10 mouse cellular contexts compared by ENCODE assay signal in genomic region chr11:96596301-96596700, GRCm38 (mm10).
DNase-seq lines count a peak whose midpoint lies in the region; ATAC-seq and TF ChIP-seq lines count a peak whose summit lies in the region.
"Had no signal": no experiment of that assay in that cellular context is flagged by ENCODE, and none has a peak within 500 bp of the region (broad histone marks: within the 10 kb centered on the region; RNA-seq: fewer than 3 reads in every experiment).

No protein-coding gene starts in this region.

- in situ Hi-C loops in CH12.LX (cut with MboI; ENCODE audit: low pct_ligation_motif_present, low pct_unique_long_range_greater_than_20kb, low sequenced_read_pairs) = no loop called here

- H3K27ac ChIP-seq in heart, embryonic 11.5 days (ENCODE audit: low read depth, low read length) = no peak overlapping the region
- H3K27ac ChIP-seq in CH12.LX (ENCODE audit: insufficient read depth, low read depth) = no peak overlapping the region
- peak overlapping the region; percentile 91 for H3K27ac ChIP-seq in hindbrain, embryonic 13.5 days
- peak overlapping the region; percentile 33; the same call in 1 of the 2 replicates for H3K27ac ChIP-seq in midbrain, embryonic 10.5 days (replicated peaks)
- no peak overlapping the region for H3K27ac ChIP-seq in gastrocnemius, adult 2 months

- WGBS in heart, embryonic 11.5 days (ENCODE audit: insufficient replicate concordance) = 28% methylated on average over 6 of the region's 6 CpGs
- WGBS in hindbrain, embryonic 13.5 days = 11% methylated on average over 6 of the region's 6 CpGs
- WGBS in midbrain, embryonic 10.5 days = 17% methylated on average over 6 of the region's 6 CpGs

- no peaks in the 10 kb centered on the region for H3K4me1 ChIP-seq in heart, embryonic 11.5 days (ENCODE audit: control insufficient read depth, insufficient read depth, low read length)
- peaks cover 0 to 7% of the 10 kb centered on the region in 2 experiments; a peak in 2 of 4 replicates for H3K4me1 ChIP-seq in CH12.LX (ENCODE audit: control insufficient read depth in 1 of 2, insufficient read depth in 2 of 2)
- peaks cover 35% of the 10 kb centered on the region for H3K4me1 ChIP-seq in hindbrain, embryonic 13.5 days (replicated peaks)
- peaks cover 21% of the 10 kb centered on the region for H3K4me1 ChIP-seq in midbrain, embryonic 10.5 days

- dilution Hi-C loops in CH12.LX (cut with MboI; ENCODE audit: extremely low pct_ligation_motif_present, extremely low pct_unique_long_range_greater_than_20kb, low sequenced_read_pairs) = no loop called here

- intact Hi-C loops in gastrocnemius, adult 2 months (cut with DNase I) = no loop called here

- no peaks in the 10 kb centered on the region for H3K79me2 ChIP-seq in CH12.LX (replicated peaks; ENCODE audit: control insufficient read depth, extremely low read depth, insufficient read depth, poor library complexity, severe bottlenecking)

- no peak overlapping the region for H3K4me3 ChIP-seq in heart, embryonic 11.5 days (ENCODE audit: low read depth, low read length)
- peak overlapping the region in 1 of 3 experiments; percentile 7 for H3K4me3 ChIP-seq in CH12.LX (replicated peaks in 1 of 3; ENCODE audit: low read depth in 2 of 3, low read length in 2 of 3, poor library complexity in 1 of 3)
- H3K4me3 ChIP-seq in hindbrain, embryonic 13.5 days = peak overlapping the region; percentile 28
- peak overlapping the region; percentile 23; the same call in 1 of the 2 replicates for H3K4me3 ChIP-seq in midbrain, embryonic 10.5 days
- no peak overlapping the region for H3K4me3 ChIP-seq in gastrocnemius, adult 2 months

- no peak overlapping the region for H3K9ac ChIP-seq in heart, embryonic 11.5 days (ENCODE audit: low read depth, low read length)
- peak overlapping the region; percentile 56 for H3K9ac ChIP-seq in CH12.LX (ENCODE audit: insufficient read depth, low read depth)
- peak overlapping the region; percentile 67 for H3K9ac ChIP-seq in hindbrain, embryonic 13.5 days

- no peak for TF ChIP-seq RAD21 in CH12.LX (IDR thresholded peaks at IDR 0.05; ENCODE audit: low read depth, low read length)

- ATAC-seq in heart, embryonic 11.5 days (replicated peaks; ENCODE audit: insufficient number of reproducible peaks, low FRiP score, low TSS enrichment) = no peak
- no peak for ATAC-seq in hindbrain, embryonic 13.5 days (ENCODE audit: low FRiP score)

- DNase-seq in heart, postnatal 4 days = no peak
- DNase-seq in CH12.LX (ENCODE audit: extremely low read depth) = no peak
- DNase-seq in midbrain, embryonic 10.5 days (ENCODE audit: low spot score) = no peak
- no peak for DNase-seq in gastrocnemius, adult 2 months
- no peak for DNase-seq in right cerebral cortex, postnatal 36 days (ENCODE audit: low spot score in 2 of 2)
- DNase-seq in urinary bladder, postnatal 10 days (ENCODE audit: low spot score) = no peak
- DNase-seq: adrenal gland, postnatal 14 days; lung, postnatal 10 days had no signal

- peaks cover 4% of the 10 kb centered on the region; the same call in 1 of the 2 replicates for H3K27me3 ChIP-seq in heart, embryonic 11.5 days (ENCODE audit: control insufficient read depth, insufficient read depth, low read length)
- peaks cover 2% of the 10 kb centered on the region for H3K27me3 ChIP-seq in CH12.LX (replicated peaks)
- no peaks in the 10 kb centered on the region for H3K27me3 ChIP-seq in hindbrain, embryonic 13.5 days
- no peaks in the 10 kb centered on the region for H3K27me3 ChIP-seq in midbrain, embryonic 10.5 days (ENCODE audit: low read depth, poor library complexity, severe bottlenecking)

- no peak for TF ChIP-seq POLR2A in CH12.LX (IDR thresholded peaks at IDR 0.05; ENCODE audit: low read depth, low read length)

- H3K9me3 ChIP-seq in heart, embryonic 11.5 days (replicated peaks; ENCODE audit: control insufficient read depth, low read length) = no peaks in the 10 kb centered on the region
- no peaks in the 10 kb centered on the region for H3K9me3 ChIP-seq in CH12.LX (replicated peaks; ENCODE audit: low read length)
- no peaks in the 10 kb centered on the region for H3K9me3 ChIP-seq in hindbrain, embryonic 13.5 days
- H3K9me3 ChIP-seq in midbrain, embryonic 10.5 days (replicated peaks) = no peaks in the 10 kb centered on the region

- no peak for TF ChIP-seq CTCF in CH12.LX (conservative IDR thresholded peaks at IDR 0.05 in 1 of 2, IDR thresholded peaks at IDR 0.05 in 1 of 2; ENCODE audit: low read depth in 2 of 2, low read length in 2 of 2)
- TF ChIP-seq CTCF in gastrocnemius, adult 2 months (IDR thresholded peaks at IDR 0.05) = no peak

- H3K36me3 ChIP-seq in heart, embryonic 11.5 days (ENCODE audit: control insufficient read depth, insufficient read depth, low read length) = no peaks in the 10 kb centered on the region
- no peaks in the 10 kb centered on the region for H3K36me3 ChIP-seq in CH12.LX (replicated peaks in 1 of 2; ENCODE audit: control insufficient read depth in 1 of 2, insufficient read depth in 1 of 2, low read length in 1 of 2)
- H3K36me3 ChIP-seq in hindbrain, embryonic 13.5 days = no peaks in the 10 kb centered on the region
- H3K36me3 ChIP-seq in midbrain, embryonic 10.5 days = no peaks in the 10 kb centered on the region

- no peak for TF ChIP-seq EP300 in CH12.LX (IDR thresholded peaks at IDR 0.05; ENCODE audit: low read length)

- peak overlapping the region; percentile 38 for H3K4me2 ChIP-seq in heart, embryonic 11.5 days
- H3K4me2 ChIP-seq in CH12.LX (ENCODE audit: insufficient read depth, low read depth, poor library complexity, severe bottlenecking) = peak overlapping the region; percentile 91
- peak overlapping the region; percentile 47 for H3K4me2 ChIP-seq in hindbrain, embryonic 13.5 days

TF ChIP-seq in CH12.LX, 34 proteins besides CTCF, POLR2A, EP300 and RAD21:
- TF ChIP-seq MAZ (IDR thresholded peaks at IDR 0.05; ENCODE audit: low read depth, low read length) (0 out of 2 replicates have a peak, but pooled peaks have one; percentile 49), GABPA (IDR thresholded peaks at IDR 0.05; ENCODE audit: insufficient replicate concordance, low read depth, low read length) (no peak), ZC3H11A (IDR thresholded peaks at IDR 0.05; ENCODE audit: low read depth, low read length) (no peak), SIN3A (IDR thresholded peaks at IDR 0.05; ENCODE audit: low read length) (0 out of 2 replicates have a peak, but pooled peaks have one; percentile 6), TCF12 (IDR thresholded peaks at IDR 0.05; ENCODE audit: low read depth, low read length) (0 out of 2 replicates have a peak, but pooled peaks have one; percentile 1)

Comparison
In these comparisons a context has a peak if more than half of its experiments do, and no peak if none do; other contexts are left out.
1. H3K27ac ChIP-seq: peak in hindbrain, embryonic 13.5 days (single experiment) and midbrain, embryonic 10.5 days (single experiment); none in heart, embryonic 11.5 days (single experiment), CH12.LX (single experiment) and gastrocnemius, adult 2 months (single experiment).
2. H3K4me2 ChIP-seq: peak in every context shown above with its lines; median percentile 91 in CH12.LX; 47 in hindbrain, embryonic 13.5 days; 38 in heart, embryonic 11.5 days.
3. H3K4me3 ChIP-seq: peak in hindbrain, embryonic 13.5 days (single experiment) and midbrain, embryonic 10.5 days (single experiment); none in heart, embryonic 11.5 days (single experiment) and gastrocnemius, adult 2 months (single experiment).